Mouse (Mus musculus) stomach, postnatal 0 days (tissue): ENCODE measurements around the gene Parp2.

Source experiments
- CTCF ChIP-seq: IDR thresholded peaks from 2 replicates; pipeline ENCODE4 v1.5.1; 2016; ENCODE audit warnings: antibody characterized with exemption, low read depth, mild to moderate bottlenecking, moderate library complexity
- EP300 ChIP-seq: optimal IDR thresholded peaks from 2 replicates; pipeline ENCODE3; 2016; ENCODE audit warnings: antibody characterized with exemption

- TF ChIP-seq EP300 = no peak
- no peak for TF ChIP-seq CTCF
These were observed 55.0 kb downstream of the Parp2 start for GRCm38 (mm10) chr14:50862641-50863040.
